Mouse (Mus musculus) left cerebral cortex, postnatal 10 days (tissue): ENCODE measurements around the gene Kcnk13. TPM values are rescaled to one million over a fixed set of nuclear protein-coding genes. Genes with fewer than 3 reads are reported as not detected.

Source experiments
- DNase-seq, 2 experiments: peaks; one replicate each; pipeline ENCODE4 v3.0.0; 2021 to 2022; ENCODE audit warnings: low spot score in 2 of 2, mixed read lengths in 1 of 2; ENCODE audit errors: extremely low spot score in 1 of 2
- intact Hi-C: fragments of 180-260 bp; cut with DNase I; formaldehyde crosslinking; loops from one replicate; pipeline ENCODE4 v1.15.1; 2025
- total RNA-seq, 2 experiments: library from RNA; stranded (reverse); gene quantifications; 2 replicates each; pipeline ENCODE4 v1.2.3; 2021

Kcnk13 gene
- total RNA-seq, 2 experiments from 2014 or later, result 3.5 to 4.1 TPM

DNA sequence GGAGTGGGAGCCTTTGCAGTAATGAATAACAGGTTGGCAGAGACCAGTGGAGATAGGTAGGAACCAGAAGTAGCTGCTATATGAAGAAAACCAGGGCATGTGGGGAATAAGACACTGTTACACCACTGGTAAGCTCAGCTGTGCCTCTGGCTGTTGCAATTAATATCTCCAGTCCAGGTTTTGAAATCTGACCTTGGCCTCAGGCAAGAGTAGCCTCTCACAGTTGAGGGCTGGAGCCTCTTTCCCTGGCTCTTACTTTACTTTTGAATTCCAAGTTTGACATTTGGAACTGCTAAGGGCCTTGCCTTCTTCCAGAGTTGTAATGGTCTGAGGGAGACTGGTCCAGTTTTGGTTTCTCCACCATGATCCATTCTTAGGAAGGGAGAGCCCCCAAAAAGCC is 97.5 kb downstream of the Kcnk13 start:
- no peak for DNase-seq
- intact Hi-C loops, result no loop called here

- DNase-seq, result no peak
- intact Hi-C loops, result no loop called here
Measured at GRCm38 (mm10) chr12:100062584-100062983, 98.3 kb downstream of the Kcnk13 start.

- intact Hi-C loops, result no loop called here
- no peak for DNase-seq
Measured at GRCm38 (mm10) chr12:100065109-100065508, 100.8 kb downstream of the Kcnk13 start.

GRCm38 (mm10) chr12:100067477-100067876 is 103.2 kb downstream of the Kcnk13 start:
- intact Hi-C loops, result no loop called here
- no peak for DNase-seq

DNA sequence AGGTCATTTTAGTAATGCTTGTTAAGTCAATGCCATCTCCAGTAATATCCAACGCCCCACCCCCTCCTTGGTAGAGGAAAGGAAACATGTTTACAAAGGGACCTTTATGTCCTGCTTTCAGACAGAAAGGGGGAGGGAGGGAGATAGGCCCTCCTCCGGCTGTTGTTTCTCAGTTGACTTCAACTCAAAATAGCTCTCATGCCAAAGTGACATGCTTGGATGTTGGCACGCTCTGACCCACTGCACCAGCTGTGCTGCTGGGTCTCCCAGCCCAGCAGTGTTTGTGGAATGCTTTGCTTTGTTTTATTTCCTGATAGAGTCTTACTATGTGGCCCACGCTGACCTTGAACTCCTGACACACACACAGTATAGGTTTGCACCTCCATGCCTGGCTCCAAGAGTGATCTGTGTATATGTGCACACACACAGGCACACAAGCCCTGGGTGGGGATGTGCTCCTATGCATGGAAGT is 108.9 kb downstream of the Kcnk13 start:
- intact Hi-C loops, result no loop called here
- DNase-seq, result no peak

- DNase-seq, result no peak
- intact Hi-C loops, result no loop called here
Measured at GRCm38 (mm10) chr12:100075715-100076114, 111.4 kb downstream of the Kcnk13 start.

DNA sequence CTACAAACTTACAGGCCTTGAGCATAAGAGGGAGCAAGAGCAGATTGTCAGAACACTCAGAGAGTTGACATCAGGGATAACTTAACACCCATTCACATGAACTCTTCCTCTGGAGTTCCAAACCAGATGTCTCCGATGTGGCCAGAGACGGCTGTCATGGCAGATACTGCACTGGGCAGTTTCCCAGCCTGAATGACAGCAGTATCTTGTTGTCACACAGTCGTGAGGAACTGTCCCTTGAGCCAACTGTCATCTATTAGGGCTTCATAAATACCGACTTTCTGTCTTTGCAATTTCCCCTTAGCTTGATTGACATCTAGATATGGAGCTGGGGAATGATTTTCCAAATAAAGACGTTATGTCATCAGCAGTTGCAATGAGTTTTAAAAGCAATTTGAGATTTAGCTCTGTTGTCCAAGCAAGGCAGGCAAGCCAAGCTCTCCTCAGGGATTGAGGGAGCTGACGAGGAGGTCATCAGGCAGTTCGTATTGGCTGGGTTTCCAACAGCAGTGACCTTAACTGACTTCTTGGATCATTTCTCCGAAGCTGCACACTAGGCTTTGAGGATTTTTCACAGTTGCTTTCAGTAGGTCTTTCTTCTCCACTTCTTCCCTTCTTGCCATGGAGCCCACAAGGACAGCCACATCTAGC is 115.5 kb downstream of the Kcnk13 start:
- intact Hi-C loops, result no loop called here
- no peak for DNase-seq

GRCm38 (mm10) chr12:100088026-100088425 is 123.7 kb downstream of the Kcnk13 start:
- intact Hi-C loops, result no loop called here
- DNase-seq, result no peak

- intact Hi-C loops, result no loop called here
- DNase-seq, result no peak
Measured at GRCm38 (mm10) chr12:100089265-100089664, 125.0 kb downstream of the Kcnk13 start.

DNA sequence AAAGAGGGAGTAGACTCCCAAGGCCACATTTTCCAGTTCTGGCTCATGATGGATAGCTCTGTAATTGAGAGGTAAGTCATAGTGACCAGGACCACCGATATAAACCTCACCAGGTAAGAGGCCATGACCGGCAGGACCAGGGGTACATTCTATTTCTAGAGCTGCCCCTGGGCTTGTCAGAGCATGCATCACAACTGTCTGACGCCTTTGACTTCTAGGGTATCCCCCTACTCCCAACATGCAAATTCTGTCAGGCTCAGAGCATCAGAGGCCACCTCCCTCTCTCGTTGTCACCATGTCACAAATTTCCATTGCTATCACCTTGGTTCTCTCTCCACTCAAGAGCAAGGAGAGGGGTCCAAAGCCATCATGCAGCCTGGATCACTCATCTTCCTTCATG is 126.5 kb downstream of the Kcnk13 start:
- DNase-seq, result no peak
- intact Hi-C loops, result no loop called here

DNA sequence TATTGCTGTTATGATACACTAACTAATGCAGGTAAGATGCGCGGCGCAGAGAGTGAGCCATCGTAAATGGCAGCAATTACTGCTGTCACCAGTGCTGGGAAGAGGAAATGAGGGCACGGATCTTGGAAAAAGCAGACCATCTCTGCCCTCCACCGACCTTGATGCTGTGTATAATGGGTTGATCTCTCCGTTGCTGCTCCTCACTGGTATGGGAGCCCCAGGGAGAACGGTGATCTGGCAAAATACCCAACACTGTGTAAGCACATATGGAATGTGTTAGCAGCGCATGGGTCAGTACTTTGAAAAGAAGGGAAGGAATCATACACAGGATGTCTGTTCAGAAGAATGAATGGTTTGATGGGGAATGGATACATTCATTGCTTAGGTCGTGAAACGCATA is 128.7 kb downstream of the Kcnk13 start:
- no peak for DNase-seq

DNA sequence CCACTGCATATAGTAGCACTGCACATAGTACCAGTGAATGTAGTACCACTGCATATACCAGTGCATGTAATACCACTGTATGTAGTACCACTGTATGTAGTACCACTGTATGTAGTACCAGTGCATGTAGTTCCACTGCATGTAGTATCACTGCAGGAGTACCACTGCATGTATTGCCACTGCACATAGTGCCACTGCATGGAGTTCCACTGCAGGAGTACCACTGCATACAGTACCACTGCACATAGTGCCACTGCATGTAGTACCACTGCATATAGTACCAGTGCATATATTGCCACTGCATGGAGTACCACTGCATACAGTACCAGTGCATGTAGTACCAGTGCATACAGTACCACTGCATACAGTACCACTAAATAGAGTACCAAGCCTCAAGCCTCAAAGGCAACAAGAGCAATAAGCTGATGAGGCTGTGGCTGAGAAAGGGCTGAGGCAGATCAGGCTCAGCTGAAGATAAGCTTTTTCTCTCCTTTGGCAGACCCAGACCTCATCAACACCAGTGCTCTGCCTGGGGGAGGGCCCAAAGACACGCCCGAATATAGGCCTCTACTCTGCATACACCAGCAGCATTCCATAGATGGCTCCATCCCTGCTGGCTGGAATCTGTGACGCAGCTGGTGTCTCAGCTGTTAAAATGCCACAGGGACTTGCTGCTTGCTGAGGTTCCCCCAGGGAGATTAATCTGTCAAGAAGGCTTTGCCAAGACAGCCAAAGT is 135.8 kb downstream of the Kcnk13 start:
- peak; percentile 40 to 46 for DNase-seq
- intact Hi-C loops, result loop anchor here (5.0 kb wide), 1 partner anchor 198 kb away; no protein-coding TSS in a partner anchor

More for the DNA sequence above, 128.7 kb downstream of the Kcnk13 start:
- intact Hi-C loops, result no loop called here

- intact Hi-C loops, result loop anchor here (5.0 kb wide), 1 partner anchor 198 kb away; no protein-coding TSS in a partner anchor
- no peak for DNase-seq
Measured at GRCm38 (mm10) chr12:100100707-100101030, 136.4 kb downstream of the Kcnk13 start.

GRCm38 (mm10) chr12:100101651-100102050 is 137.4 kb downstream of the Kcnk13 start:
- DNase-seq, result no peak
- intact Hi-C loops, result loop anchor here (5.0 kb wide), 1 partner anchor 199 kb away; no protein-coding TSS in a partner anchor

DNA sequence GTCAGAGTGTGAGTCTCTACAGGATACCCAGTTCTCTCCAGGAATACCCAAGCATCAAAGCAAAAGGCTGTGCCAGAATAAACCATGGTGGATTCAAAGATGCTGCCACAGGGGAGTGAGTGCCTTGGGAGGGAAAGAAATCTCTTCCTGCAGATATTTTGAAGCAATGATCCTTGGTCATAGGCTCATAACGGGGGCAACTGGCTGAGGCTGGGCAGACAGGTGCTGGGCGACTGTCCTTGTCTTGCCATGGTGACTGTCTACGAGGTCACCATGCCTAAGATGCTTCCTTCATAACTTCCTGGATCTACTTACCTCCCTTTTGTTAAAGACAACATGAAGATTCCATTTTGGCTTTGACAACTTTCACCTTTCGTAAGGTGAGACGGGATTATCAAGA is 140.2 kb downstream of the Kcnk13 start:
- intact Hi-C loops, result loop anchor here (5.0 kb wide), 1 partner anchor 202 kb away; no protein-coding TSS in a partner anchor
- no peak for DNase-seq

DNA sequence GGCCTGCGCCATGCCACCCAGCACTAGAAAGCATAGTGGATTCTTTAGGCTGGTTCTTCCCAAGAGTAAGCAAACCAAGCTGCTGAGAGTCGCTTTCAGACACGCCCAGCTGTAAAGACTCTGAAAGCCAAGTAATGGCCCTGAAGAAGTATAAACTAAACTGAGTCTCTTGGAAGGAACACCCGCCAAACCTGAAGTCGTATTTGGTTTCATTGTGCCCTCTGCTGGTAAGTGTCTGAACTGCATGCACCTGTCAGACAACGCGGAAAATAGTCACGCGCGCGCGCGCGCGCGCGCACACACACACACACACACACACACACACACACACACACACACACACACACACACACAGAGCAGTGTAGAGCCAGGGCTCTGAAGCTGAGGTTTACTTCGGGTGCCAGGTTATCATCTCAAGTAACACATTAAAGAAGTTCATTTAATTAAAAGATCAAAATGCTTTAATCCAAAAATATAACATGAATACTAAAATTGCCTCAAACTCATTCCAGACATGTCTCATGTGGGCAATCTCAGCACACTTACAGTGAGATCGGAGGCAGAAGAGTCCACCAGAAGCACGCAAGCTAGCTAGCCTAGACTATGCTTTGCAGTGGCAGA is 142.1 kb downstream of the Kcnk13 start:
- peak; percentile 75 to 81 for DNase-seq
- intact Hi-C loops, result loop anchor here (5.0 kb wide), 3 partner anchors 139 to 1019 kb away; no protein-coding TSS in a partner anchor

DNA sequence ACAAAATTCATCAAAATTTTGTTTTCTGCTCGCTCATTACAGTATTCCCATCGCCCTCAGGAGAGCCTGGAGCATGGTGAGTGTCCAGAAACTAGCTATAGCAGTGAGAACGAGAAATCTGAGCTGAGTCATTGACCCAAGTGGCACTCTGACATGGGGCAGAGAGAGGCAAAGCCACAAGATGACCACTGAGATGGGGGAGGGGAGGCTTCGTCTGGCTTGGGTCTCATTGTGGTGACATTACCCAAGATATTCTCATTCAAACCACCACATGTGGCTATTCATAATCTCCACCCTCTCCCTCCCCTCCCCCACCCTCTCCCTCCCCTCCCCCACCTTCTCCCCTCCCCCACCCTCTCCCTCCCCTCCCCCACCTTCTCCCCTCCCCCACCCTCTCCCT is 143.1 kb downstream of the Kcnk13 start:
- DNase-seq, result no peak
- intact Hi-C loops, result loop anchor here (5.0 kb wide), 3 partner anchors 140 to 1020 kb away; no protein-coding TSS in a partner anchor

DNA sequence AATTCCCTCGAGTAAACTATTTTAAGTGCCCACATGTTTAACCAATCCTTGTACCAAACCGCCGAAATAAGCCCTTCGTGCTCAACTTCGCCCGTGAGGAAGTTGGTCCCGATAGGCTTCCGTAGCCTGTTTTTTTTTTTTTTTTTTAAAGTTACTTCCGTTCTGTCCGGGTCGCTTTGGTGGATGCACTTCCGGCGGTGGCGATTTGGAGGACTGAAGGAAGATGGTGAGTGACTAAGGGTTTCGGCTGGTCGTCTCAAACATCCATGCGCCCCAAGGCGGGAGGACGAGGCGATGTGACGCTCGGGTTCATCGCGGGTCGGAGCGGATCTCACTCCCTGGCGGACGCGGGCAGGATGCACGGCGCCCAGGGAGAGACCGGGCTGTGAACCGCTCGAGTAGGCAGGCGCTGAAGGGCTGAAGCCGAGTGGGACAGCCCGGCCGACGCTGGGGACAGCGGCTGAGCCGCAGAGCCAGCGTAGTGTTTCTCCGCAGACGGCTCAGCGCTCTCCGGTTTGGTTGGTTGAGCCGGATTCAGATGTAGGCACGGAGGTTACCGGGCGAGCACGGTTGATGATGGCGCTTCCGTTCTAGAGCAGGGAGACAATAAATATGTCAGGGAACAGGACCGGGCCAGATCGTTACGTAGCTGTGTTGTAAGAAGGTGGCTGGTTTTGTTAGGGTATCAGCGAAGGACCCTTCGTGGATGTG is 145.8 kb downstream of the Kcnk13 start, which contains the start of gene Psmc1:
Psmc1 (plus strand) TSS at position 169 of the 711 bp plus-strand sequence.
- intact Hi-C loops, result loop anchor here (5.0 kb wide), 3 partner anchors 143 to 1023 kb away; no protein-coding TSS in a partner anchor
- peak; percentile 81 to 90 for DNase-seq
